ENCODE assay signal across 18 mouse cellular contexts in genomic region chr14:55819845-55820405, GRCm38 (mm10). TPM values are rescaled to one million over a fixed set of nuclear protein-coding genes. Genes with fewer than 3 reads are reported as not detected.
DNase-seq lines count a peak whose midpoint lies in the region; ATAC-seq and TF ChIP-seq lines count a peak whose summit lies in the region.
"Had no signal": no experiment of that assay in that cellular context is flagged by ENCODE, and none has a peak within 500 bp of the region (broad histone marks: within the 10 kb centered on the region; RNA-seq: fewer than 3 reads in every experiment).

No protein-coding gene starts in this region.

- H3K9me3 ChIP-seq in heart, embryonic 11.5 days (replicated peaks; ENCODE audit: control insufficient read depth, low read length): no peaks in the 10 kb centered on the region
- H3K9me3 ChIP-seq in forebrain, postnatal 0 days (ENCODE audit: low read length): no peaks in the 10 kb centered on the region
- H3K9me3 ChIP-seq: embryonic facial prominence, embryonic 13.5 days; kidney, embryonic 15.5 days; midbrain, embryonic 13.5 days had no signal

- H3K4me2 ChIP-seq in heart, embryonic 11.5 days: no peak overlapping the region
- no peak overlapping the region for H3K4me2 ChIP-seq in forebrain, postnatal 0 days (ENCODE audit: low read depth)
- H3K4me2 ChIP-seq: embryonic facial prominence, embryonic 13.5 days; kidney, embryonic 15.5 days; midbrain, embryonic 13.5 days had no signal

- no peaks in the 10 kb centered on the region for H3K36me3 ChIP-seq in heart, adult 2 months (ENCODE audit: control insufficient read depth, insufficient read depth, low read length)
- H3K36me3 ChIP-seq in heart, embryonic 11.5 days (ENCODE audit: control insufficient read depth, insufficient read depth, low read length): no peaks in the 10 kb centered on the region
- H3K36me3 ChIP-seq in forebrain, postnatal 0 days (ENCODE audit: insufficient read depth): no peaks in the 10 kb centered on the region
- H3K36me3 ChIP-seq: embryonic facial prominence, embryonic 13.5 days; kidney, embryonic 15.5 days; midbrain, embryonic 13.5 days had no signal

- DNase-seq in heart, adult 2 months: peak; percentile 1 to 6
- peak; percentile 1 to 3 for DNase-seq in layer of hippocampus, postnatal 10 days (ENCODE audit: low spot score in 2 of 2)
- DNase-seq in layer of hippocampus, adult 18-20 months (ENCODE audit: low spot score in 2 of 2): no peak
- DNase-seq in urinary bladder, adult 2 months (ENCODE audit: low spot score): peak; percentile 6
- no peak for DNase-seq in urinary bladder, postnatal 36 days (ENCODE audit: low spot score in 2 of 2)
- DNase-seq in forebrain, postnatal 0 days: no peak
- DNase-seq: cerebellum, adult 8-10 months; gastrocnemius, adult 2 months; layer of hippocampus, adult 9-11 months; right cerebral cortex, postnatal 25 days had no signal

- intact Hi-C loops in heart, adult 2 months (cut with DNase I): no loop called here

- no peak for TF ChIP-seq EP300 in heart, adult 2 months (IDR thresholded peaks at IDR 0.05; ENCODE audit: insufficient read depth, low read depth, low read length)

- no peaks in the 10 kb centered on the region for H3K79me2 ChIP-seq in heart, adult 2 months (replicated peaks; ENCODE audit: control insufficient read depth, insufficient read depth, low read length)

- no peak for ATAC-seq in heart, embryonic 11.5 days (replicated peaks; ENCODE audit: insufficient number of reproducible peaks, low FRiP score, low TSS enrichment)
- ATAC-seq in forebrain, postnatal 0 days: no peak
- ATAC-seq: forebrain, embryonic 16.5 days; midbrain, embryonic 13.5 days; Patski had no signal

- no peak overlapping the region for H3K27ac ChIP-seq in heart, adult 2 months
- no peak overlapping the region for H3K27ac ChIP-seq in heart, embryonic 11.5 days (ENCODE audit: low read depth, low read length)
- no peak overlapping the region for H3K27ac ChIP-seq in forebrain, postnatal 0 days (ENCODE audit: low read depth, low read length)
- H3K27ac ChIP-seq: embryonic facial prominence, embryonic 13.5 days; gastrocnemius, adult 2 months; kidney, embryonic 15.5 days; midbrain, embryonic 13.5 days had no signal

- no peak for TF ChIP-seq POLR2A in heart, adult 2 months (IDR thresholded peaks at IDR 0.05; ENCODE audit: insufficient read depth, low read depth, low read length)

- no peak overlapping the region for H3K9ac ChIP-seq in heart, adult 2 months (ENCODE audit: low read depth, low read length)
- H3K9ac ChIP-seq in heart, embryonic 11.5 days (ENCODE audit: low read depth, low read length): no peak overlapping the region
- no peak overlapping the region for H3K9ac ChIP-seq in forebrain, postnatal 0 days
- H3K9ac ChIP-seq: embryonic facial prominence, embryonic 13.5 days; kidney, embryonic 15.5 days; midbrain, embryonic 13.5 days had no signal

- 75% methylated on average over 7 of the region's 7 CpGs for WGBS in heart, adult 2 months
- WGBS in heart, embryonic 11.5 days (ENCODE audit: insufficient replicate concordance): 70% methylated on average over 7 of the region's 7 CpGs
- 76% methylated on average over 7 of the region's 7 CpGs for WGBS in forebrain, postnatal 0 days

- peaks cover 3% of the 10 kb centered on the region for H3K4me1 ChIP-seq in heart, adult 2 months (ENCODE audit: control insufficient read depth, insufficient read depth, low read length)
- H3K4me1 ChIP-seq in heart, embryonic 11.5 days (ENCODE audit: control insufficient read depth, insufficient read depth, low read length): peaks cover 8% of the 10 kb centered on the region
- H3K4me1 ChIP-seq in forebrain, postnatal 0 days (ENCODE audit: insufficient read depth): peaks cover 12% of the 10 kb centered on the region

- H3K27me3 ChIP-seq in heart, adult 2 months (ENCODE audit: control insufficient read depth, insufficient read depth, low read length): no peaks in the 10 kb centered on the region
- H3K27me3 ChIP-seq in heart, embryonic 11.5 days (ENCODE audit: control insufficient read depth, insufficient read depth, low read length): no peaks in the 10 kb centered on the region
- H3K27me3 ChIP-seq in forebrain, postnatal 0 days (ENCODE audit: insufficient read depth, low read length): no peaks in the 10 kb centered on the region
- H3K27me3 ChIP-seq: embryonic facial prominence, embryonic 13.5 days; kidney, embryonic 15.5 days; Patski had no signal

- no peak overlapping the region for H3K4me3 ChIP-seq in heart, adult 2 months
- no peak overlapping the region for H3K4me3 ChIP-seq in heart, embryonic 11.5 days (ENCODE audit: low read depth, low read length)
- H3K4me3 ChIP-seq in forebrain, postnatal 0 days (ENCODE audit: low read depth, low read length): no peak overlapping the region
- H3K4me3 ChIP-seq: embryonic facial prominence, embryonic 13.5 days; gastrocnemius, adult 2 months; kidney, embryonic 15.5 days; midbrain, embryonic 13.5 days had no signal

- TF ChIP-seq CTCF in heart, adult 2 months (IDR thresholded peaks at IDR 0.05): no peak
- TF ChIP-seq CTCF in forebrain, postnatal 0 days (IDR thresholded peaks at IDR 0.05; ENCODE audit: low read depth): no peak

RNA-seq across cellular contexts. Expression of gene Nfatc4, which starts 3.0 kb away (rescaled TPM):
- total RNA-seq in heart, adult 2 months (2021): 1 to 10 TPM; 3.6 to 5.1 TPM
- 6.0 and 7.3 TPM in 2 replicates for polyA plus RNA-seq in heart, adult 2 months (2012; rRNA removed)
- 15.5 and 16.9 TPM in 2 replicates for polyA plus RNA-seq in heart, embryonic 11.5 days (2014; fragmentation: Nextera tagmentation; extraction: Ambion mirVana)
- 1 to 10 TPM; 3.9 to 5.8 TPM for total RNA-seq in layer of hippocampus, postnatal 10 days (2021)
- total RNA-seq in layer of hippocampus, adult 18-20 months (2021): 1 to 10 TPM; 1.4 to 2.3 TPM
- polyA plus RNA-seq in urinary bladder, adult 2 months (2012; rRNA removed): 37.9 and 44.3 TPM in 2 replicates
- total RNA-seq in forebrain, postnatal 0 days (2014; rRNA removed): 6.0 and 11.9 TPM in 2 replicates
- polyA plus RNA-seq in forebrain, postnatal 0 days (2015; fragmentation: Nextera tagmentation; extraction: Ambion mirVana): 3.2 and 3.9 TPM in 2 replicates
- total RNA-seq: common myeloid progenitor, adult 5-6 weeks had no signal

RNA-seq across cellular contexts. Expression of gene Ripk3, which starts 31.3 kb away (rescaled TPM):
- 1 to 10 TPM; 2.2 to 2.4 TPM for total RNA-seq in heart, adult 2 months (2021)
- 3.5 and 4.1 TPM in 2 replicates for polyA plus RNA-seq in heart, adult 2 months (2012; rRNA removed)
- 19.6 and 19.8 TPM in 2 replicates for polyA plus RNA-seq in heart, embryonic 11.5 days (2014; fragmentation: Nextera tagmentation; extraction: Ambion mirVana)
- total RNA-seq in layer of hippocampus, postnatal 10 days (2021): 1 to 10 TPM in 1 of 2 experiments, under 1 TPM in 1; 0.78 to 2.2 TPM
- 1 to 10 TPM in 1 of 2 experiments, under 1 TPM in 1; 0.52 to 1.1 TPM for total RNA-seq in layer of hippocampus, adult 18-20 months (2021)
- 7.0 and 8.9 TPM in 2 replicates for polyA plus RNA-seq in urinary bladder, adult 2 months (2012; rRNA removed)
- total RNA-seq in forebrain, postnatal 0 days (2014; rRNA removed): 0.46 and 0.90 TPM in 2 replicates
- 0.86 and 2.0 TPM in 2 replicates for polyA plus RNA-seq in forebrain, postnatal 0 days (2015; fragmentation: Nextera tagmentation; extraction: Ambion mirVana)

RNA-seq across cellular contexts. Expression of gene Nynrin, which starts 33.9 kb away (rescaled TPM):
- total RNA-seq in heart, adult 2 months (2021): 1 to 10 TPM; 6.2 to 6.8 TPM
- polyA plus RNA-seq in heart, adult 2 months (2012; rRNA removed): 3.5 and 3.8 TPM in 2 replicates
- polyA plus RNA-seq in heart, embryonic 11.5 days (2014; fragmentation: Nextera tagmentation; extraction: Ambion mirVana): 12.5 and 20.3 TPM in 2 replicates
- total RNA-seq in layer of hippocampus, postnatal 10 days (2021): 10 to 100 TPM; 17.0 to 17.3 TPM
- 1 to 10 TPM; 7.0 to 8.0 TPM for total RNA-seq in layer of hippocampus, adult 18-20 months (2021)
- polyA plus RNA-seq in urinary bladder, adult 2 months (2012; rRNA removed): 6.2 and 11.2 TPM in 2 replicates
- total RNA-seq in forebrain, postnatal 0 days (2014; rRNA removed): 24.2 and 28.5 TPM in 2 replicates
- 4.4 and 5.5 TPM in 2 replicates for polyA plus RNA-seq in forebrain, postnatal 0 days (2015; fragmentation: Nextera tagmentation; extraction: Ambion mirVana)
- polyA plus RNA-seq: Patski had no signal

RNA-seq across cellular contexts. Expression of gene Adcy4, which starts 36.0 kb away (rescaled TPM):
- total RNA-seq in heart, adult 2 months (2021): 10 to 100 TPM; 16.1 to 20.3 TPM
- polyA plus RNA-seq in heart, adult 2 months (2012; rRNA removed): 36.5 and 40.0 TPM in 2 replicates
- 13.2 and 19.7 TPM in 2 replicates for polyA plus RNA-seq in heart, embryonic 11.5 days (2014; fragmentation: Nextera tagmentation; extraction: Ambion mirVana)
- total RNA-seq in layer of hippocampus, postnatal 10 days (2021): 1 to 10 TPM; 6.7 to 9.0 TPM
- 1 to 10 TPM; 3.1 to 4.4 TPM for total RNA-seq in layer of hippocampus, adult 18-20 months (2021)
- polyA plus RNA-seq in urinary bladder, adult 2 months (2012; rRNA removed): 7.2 and 9.4 TPM in 2 replicates
- 1.6 and 3.6 TPM in 2 replicates for total RNA-seq in forebrain, postnatal 0 days (2014; rRNA removed)
- polyA plus RNA-seq in forebrain, postnatal 0 days (2015; fragmentation: Nextera tagmentation; extraction: Ambion mirVana): 1.6 and 1.7 TPM in 2 replicates
- total RNA-seq: common myeloid progenitor, adult 5-6 weeks had no signal
- polyA plus RNA-seq: Patski had no signal

RNA-seq across cellular contexts. Expression of gene Ltb4r1, which starts 54.2 kb away (rescaled TPM):
- total RNA-seq in heart, adult 2 months (2021): under 1 TPM; 0.34 to 0.36 TPM
- 0.76 TPM in 2 replicates for polyA plus RNA-seq in heart, adult 2 months (2012; rRNA removed)
- polyA plus RNA-seq in heart, embryonic 11.5 days (2014; fragmentation: Nextera tagmentation; extraction: Ambion mirVana): 0.11 and 0.21 TPM in 2 replicates
- under 1 TPM; 0.62 to 0.69 TPM for total RNA-seq in layer of hippocampus, postnatal 10 days (2021)
- total RNA-seq in layer of hippocampus, adult 18-20 months (2021): under 1 TPM in 1 of 2 experiments, not detected in 1; 0.45 TPM
- polyA plus RNA-seq in urinary bladder, adult 2 months (2012; rRNA removed): 1.6 and 1.7 TPM in 2 replicates
- 0.38 and 0.48 TPM in 2 replicates for total RNA-seq in forebrain, postnatal 0 days (2014; rRNA removed)
- 0.90 and 0.99 TPM in 2 replicates for polyA plus RNA-seq in forebrain, postnatal 0 days (2015; fragmentation: Nextera tagmentation; extraction: Ambion mirVana)
- polyA plus RNA-seq: hindbrain, embryonic 11.5 days; Patski had no signal

Comparison
In these comparisons a context has a peak if more than half of its experiments do, and no peak if none do; other contexts are left out.
1. DNase-seq: peak in heart, adult 2 months (2 of 2), layer of hippocampus, postnatal 10 days (2 of 2) and urinary bladder, adult 2 months (single experiment); none in layer of hippocampus, adult 18-20 months (0 of 2), urinary bladder, postnatal 36 days (0 of 2) and forebrain, postnatal 0 days (single experiment).